Mouse (Mus musculus): ENCODE results near the gene Olfr1489.
"Not testable (repeated sequence)": the region's sequence is repeated elsewhere in the genome, so short reads cannot be mapped to it uniquely, and the experiment has no call there.

Gene Olfr1489

DNA sequence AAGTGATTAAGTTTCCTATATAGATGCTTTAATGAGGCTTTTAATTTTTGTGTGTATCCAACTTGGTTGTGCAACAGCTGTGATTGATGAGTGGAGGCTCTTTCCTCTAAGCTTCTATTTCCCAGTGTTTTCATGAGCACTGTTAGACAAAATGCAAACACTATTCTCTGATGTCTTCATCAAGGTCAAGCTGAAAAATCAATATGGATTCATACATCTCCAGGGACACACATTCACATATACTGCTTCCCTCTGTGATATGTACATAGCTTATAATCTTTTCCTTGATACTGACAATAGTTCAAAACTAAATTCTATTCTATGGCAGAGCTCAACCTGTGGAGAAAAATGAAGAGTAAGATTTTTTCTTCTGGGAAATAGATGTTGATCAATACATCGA is at the start of gene Olfr1489:
Gene Olfr1489 (plus strand): TSS at position 301 of the 400 bp plus-strand sequence.
- DNase-seq: no peak

DNA sequence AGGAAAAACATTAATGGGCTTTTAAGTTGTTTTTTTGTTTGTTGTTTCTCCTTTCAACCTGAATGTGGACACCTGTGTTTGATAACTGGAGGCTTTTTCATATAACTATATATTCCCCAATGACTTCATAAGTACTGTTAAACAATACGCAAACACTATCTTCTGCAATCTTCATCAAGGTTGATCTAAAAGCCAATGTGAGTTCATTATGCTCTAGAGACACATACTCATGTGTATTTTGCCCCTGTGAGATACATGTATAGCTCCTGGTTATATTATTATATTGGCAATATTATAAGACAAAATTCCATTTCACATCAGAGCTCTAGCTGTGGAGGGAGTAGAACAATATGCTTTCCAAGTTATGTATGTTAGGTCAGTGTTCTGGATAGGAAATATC is 48.2 kb upstream of the Olfr1489 start, which contains the start of gene Olfr1484:
Gene Olfr1484 (plus strand): TSS at position 301 of the 400 bp plus-strand sequence.
- no peak for DNase-seq

DNA sequence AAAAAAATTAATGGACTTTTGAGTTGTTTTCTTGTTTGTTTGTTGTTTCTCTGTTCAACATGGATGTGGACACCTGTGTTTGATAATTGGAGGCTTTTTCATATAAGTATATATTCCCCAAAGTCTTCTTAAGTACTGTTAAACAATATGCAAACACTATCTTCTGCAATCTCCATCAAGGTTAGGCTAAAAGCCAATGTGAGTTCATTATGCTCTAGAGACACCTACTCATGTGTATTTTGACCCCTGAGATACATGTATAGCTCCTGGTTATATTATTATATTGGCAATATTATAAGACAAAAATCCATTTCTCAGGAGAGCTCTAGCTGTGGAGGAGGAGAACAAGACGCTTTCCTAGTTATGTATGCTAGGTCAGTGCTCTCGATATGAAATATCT is 14.3 kb upstream of the Olfr1489 start, which contains the start of gene Olfr1487:
Gene Olfr1487 (plus strand): TSS at position 301 of the 400 bp plus-strand sequence.
- DNase-seq: not testable (repeated sequence)

- DNase-seq: no peak
These were observed 19.4 kb downstream of the Olfr1489 start, which contains the start of gene Olfr1490 for GRCm38 (mm10) chr19:13650791-13651190. Olfr1490 (plus strand) TSS chr19:13651091.

All from retina, postnatal 1 day (tissue).